Mouse (Mus musculus) liver, postnatal 0 days (tissue): ENCODE results near the gene Dlx6. TPM values are rescaled to one million over a fixed set of nuclear protein-coding genes. Genes with fewer than 3 reads are reported as not detected.

ENCODE experiments used
- ATAC-seq: fragments of 200-750 bp; cut with Nextera tagmentation; 2 replicates; pipeline ENCODE4 v1.8.0; 2017; ENCODE audit warnings: mild to moderate bottlenecking, moderate library complexity
- DNase-seq: peaks from one replicate; pipeline ENCODE4 v3.0.0-alpha.2; 2016
- H3K27ac ChIP-seq: fragments of 300-500 bp; sonication (generic); 2 replicates; pipeline ENCODE4 v1.5.1; 2014; ENCODE audit warnings: antibody characterized with exemption, moderate library complexity, mild to moderate bottlenecking, low read depth
- H3K27me3 ChIP-seq: fragments of 300-500 bp; sonication (generic); 2 replicates; pipeline ENCODE4 v1.6.1; 2014; ENCODE audit warnings: low read length, control low read depth, mixed read lengths; ENCODE audit not compliant: insufficient read depth
- H3K36me3 ChIP-seq: fragments of 300-500 bp; sonication (generic); replicated peaks from 2 replicates; pipeline ENCODE4 v1.6.1; 2014; ENCODE audit warnings: mild to moderate bottlenecking, control low read depth, low read length, moderate library complexity, mixed read lengths; ENCODE audit not compliant: insufficient read depth
- H3K4me1 ChIP-seq: fragments of 300-500 bp; sonication (generic); 2 replicates; pipeline ENCODE4 v1.6.1; 2014; ENCODE audit warnings: antibody characterized with exemption, mild to moderate bottlenecking, control low read depth; ENCODE audit not compliant: insufficient read depth
- H3K4me2 ChIP-seq: fragments of 300-500 bp; sonication (generic); 2 replicates; pipeline ENCODE4 v1.6.1; 2014; ENCODE audit warnings: low read depth, mild to moderate bottlenecking, low read length, moderate library complexity, mixed read lengths
- H3K4me3 ChIP-seq: fragments of 300-500 bp; sonication (generic); 2 replicates; pipeline ENCODE4 v1.5.1; 2014; ENCODE audit warnings: low read depth, low read length
- H3K9ac ChIP-seq: fragments of 300-500 bp; sonication (generic); replicated peaks from 2 replicates; pipeline ENCODE4 v1.6.1; 2014; ENCODE audit warnings: mild to moderate bottlenecking, moderate library complexity
- H3K9me3 ChIP-seq: fragments of 300-500 bp; sonication (generic); 2 replicates; pipeline ENCODE4 v1.6.1; 2016; ENCODE audit warnings: mild to moderate bottlenecking, control low read depth, low read length, mixed read lengths
- CTCF ChIP-seq: sonication (generic); IDR thresholded peaks from 2 replicates; pipeline ENCODE4 v1.5.1; 2016; ENCODE audit warnings: antibody characterized with exemption, low read depth
- EP300 ChIP-seq: IDR thresholded peaks from 2 replicates; pipeline ENCODE4 v1.6.1; 2016; ENCODE audit warnings: antibody characterized with exemption, low read depth, mild to moderate bottlenecking
- WGBS: fragments of 180-500 bp; shearing (Covaris S2); extraction: QIAGEN DNeasy Blood & Tissue Kit; methylation state at CpG from one replicate; pipeline ENCODE4 v1.1.7; 2014; ENCODE audit not compliant: insufficient replicate concordance; 5-methylcytosine and 5-hydroxymethylcytosine counted together
- polyA plus RNA-seq: library from polyadenylated mRNA; unstranded; fragments of >200 nt; fragmentation: Nextera tagmentation; extraction: Ambion mirVana; gene quantifications from 2 replicates; pipeline ENCODE4 v1.2.1, GENCODE M21; 2015

The Dlx6 gene
- polyA plus RNA-seq, 1 experiment from 2014 or later = not detected

GRCm38 (mm10) chr6:6857766-6858165, 5.4 kb upstream of the Dlx6 start:
- TF ChIP-seq EP300 (no peak), CTCF (no peak)
- Histone ChIP-seq H3K9me3 (no peaks in the 10 kb centered on the region), H3K9ac (no peak overlapping the region), H3K27ac (no peak overlapping the region), H3K36me3 (no peaks in the 10 kb centered on the region), H3K4me1 (peaks cover 3% of the 10 kb centered on the region; the same call in 1 of the 2 replicates), H3K4me2 (no peak overlapping the region), H3K4me3 (no peak overlapping the region), H3K27me3 (peaks cover 93% of the 10 kb centered on the region)
- ATAC-seq = no peak
- no peak for DNase-seq
- WGBS = 12% methylated on average over 2 of the region's 2 CpGs

GRCm38 (mm10) chr6:6858571-6858970, 4.6 kb upstream of the Dlx6 start:
- no peaks in the 10 kb centered on the region for H3K9me3 ChIP-seq
- no peak overlapping the region for H3K4me2 ChIP-seq
- peaks cover 7% of the 10 kb centered on the region for H3K4me1 ChIP-seq
- H3K36me3 ChIP-seq = no peaks in the 10 kb centered on the region
- no peak overlapping the region for H3K9ac ChIP-seq
- 0% methylated on average over 1 of the region's 1 CpGs for WGBS
- H3K27me3 ChIP-seq = peaks cover 93% of the 10 kb centered on the region
- TF ChIP-seq EP300 (no peak), CTCF (no peak)
- H3K27ac ChIP-seq = no peak overlapping the region
- DNase-seq (no peak), ATAC-seq (no peak)
- no peak overlapping the region for H3K4me3 ChIP-seq

- Histone ChIP-seq H3K4me2 (no peak overlapping the region), H3K9ac (no peak overlapping the region), H3K4me1 (peaks cover 12% of the 10 kb centered on the region), H3K4me3 (0 out of 2 replicates have a peak overlapping the region, but pooled peaks have one; percentile 8), H3K27me3 (peaks cover 96% of the 10 kb centered on the region), H3K27ac (no peak overlapping the region), H3K9me3 (no peaks in the 10 kb centered on the region), H3K36me3 (no peaks in the 10 kb centered on the region)
- no peak for TF ChIP-seq CTCF
- no peak for TF ChIP-seq EP300
- ATAC-seq = no peak
- 4% methylated on average over 19 of the region's 19 CpGs for WGBS
- no peak for DNase-seq
Measured at GRCm38 (mm10) chr6:6859111-6859949, 3.8 kb upstream of the Dlx6 start.

DNA sequence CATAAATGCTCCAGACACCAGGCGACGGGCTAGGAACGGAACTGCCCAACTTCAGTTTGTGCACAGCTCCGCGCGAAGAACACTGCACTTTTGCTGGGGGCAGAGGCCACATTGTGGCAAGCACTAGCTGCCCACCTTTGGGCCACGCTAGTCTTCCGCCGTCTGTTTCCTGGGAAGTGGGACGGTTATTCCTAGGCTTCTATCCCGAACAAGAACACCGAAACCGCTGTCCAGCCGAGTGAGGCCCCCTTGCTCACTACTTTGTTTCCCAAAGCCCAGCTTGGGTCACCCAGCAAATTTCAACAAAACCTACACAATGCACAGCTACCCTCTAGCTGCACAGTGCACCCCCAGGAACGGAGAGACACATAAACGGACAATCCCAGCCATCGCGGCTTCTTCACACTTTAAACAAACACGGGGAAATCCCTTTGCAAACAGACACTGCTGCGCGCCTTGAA, 3.2 kb upstream of the Dlx6 start:
- WGBS = 3% methylated on average over 21 of the region's 21 CpGs
- DNase-seq (no peak), ATAC-seq (no peak)
- no peak overlapping the region for H3K27ac ChIP-seq
- TF ChIP-seq CTCF (no peak), EP300 (no peak)
- H3K9me3 ChIP-seq = no peaks in the 10 kb centered on the region
- H3K36me3 ChIP-seq = no peaks in the 10 kb centered on the region
- H3K4me2 ChIP-seq = 0 out of 2 replicates have a peak overlapping the region, but pooled peaks have one; percentile 32
- H3K9ac ChIP-seq = no peak overlapping the region
- peaks cover 12% of the 10 kb centered on the region for H3K4me1 ChIP-seq
- H3K4me3 ChIP-seq = 0 out of 2 replicates have a peak overlapping the region, but pooled peaks have one; percentile 8
- peaks cover 96% of the 10 kb centered on the region for H3K27me3 ChIP-seq

- H3K9ac ChIP-seq = no peak overlapping the region
- no peak overlapping the region for H3K27ac ChIP-seq
- H3K36me3 ChIP-seq = no peaks in the 10 kb centered on the region
- 1% methylated on average over 33 of the region's 33 CpGs for WGBS
- H3K4me2 ChIP-seq = peak overlapping the region; percentile 32
- H3K4me3 ChIP-seq = peak overlapping the region; percentile 8; the same call in 1 of the 2 replicates
- ATAC-seq = no peak
- TF ChIP-seq EP300 = no peak
- TF ChIP-seq CTCF = no peak
- no peak for DNase-seq
- no peaks in the 10 kb centered on the region for H3K9me3 ChIP-seq
- peaks cover 96% of the 10 kb centered on the region for H3K27me3 ChIP-seq
- peaks cover 12% of the 10 kb centered on the region for H3K4me1 ChIP-seq
Measured at GRCm38 (mm10) chr6:6860411-6861085, 2.6 kb upstream of the Dlx6 start.
